Mouse (Mus musculus): ENCODE results near the gene Nudt22.

GRCm38 (mm10) chr19:7044279-7044678, 48.4 kb upstream of the Nudt22 start:
- TF ChIP-seq POLR2A (IDR thresholded peaks at IDR 0.05; ENCODE audit: low read depth, low read length) = no peak
- no peak for TF ChIP-seq CTCF (conservative IDR thresholded peaks at IDR 0.05; ENCODE audit: insufficient read depth, insufficient read length, low read depth, low read length)
